Mouse (Mus musculus) right cerebral cortex, postnatal 25 days (tissue): Measurements from ENCODE around the gene Sstr5.

Source experiments
- DNase-seq: peaks from one replicate; pipeline ENCODE4 v3.0.0; 2022

Gene Sstr5

GRCm38 (mm10) chr17:25472044-25472443, 25.0 kb downstream of the Sstr5 start:
- DNase-seq, result no peak

- DNase-seq, result no peak
Observed at GRCm38 (mm10) chr17:25471418-25471817, 25.7 kb downstream of the Sstr5 start.

GRCm38 (mm10) chr17:25469798-25470197, 27.3 kb downstream of the Sstr5 start:
- DNase-seq, result peak; percentile 69

GRCm38 (mm10) chr17:25468301-25468700, 28.8 kb downstream of the Sstr5 start:
- DNase-seq, result no peak

- DNase-seq, result no peak
Observed at GRCm38 (mm10) chr17:25467781-25468180, 29.3 kb downstream of the Sstr5 start.

- no peak for DNase-seq
Observed at GRCm38 (mm10) chr17:25466257-25466656, 30.8 kb downstream of the Sstr5 start.

- DNase-seq, result no peak
Observed at GRCm38 (mm10) chr17:25464091-25464490, 33.0 kb downstream of the Sstr5 start.

- no peak for DNase-seq
Observed at GRCm38 (mm10) chr17:25463326-25463945, 33.7 kb downstream of the Sstr5 start.

- no peak for DNase-seq
Observed at GRCm38 (mm10) chr17:25462236-25462875, 34.7 kb downstream of the Sstr5 start.

- peak; percentile 76 for DNase-seq
Observed at GRCm38 (mm10) chr17:25456540-25456939, 40.5 kb downstream of the Sstr5 start.

- DNase-seq, result no peak
Observed at GRCm38 (mm10) chr17:25454272-25454671, 42.8 kb downstream of the Sstr5 start, which contains the start of gene Tekt4. Gene Tekt4 (plus strand): TSS chr17:25454615.

- DNase-seq, result no peak
Observed at GRCm38 (mm10) chr17:25452246-25452965, 44.7 kb downstream of the Sstr5 start.

GRCm38 (mm10) chr17:25450329-25450728, 46.8 kb downstream of the Sstr5 start:
- DNase-seq, result no peak

- DNase-seq, result no peak
Observed at GRCm38 (mm10) chr17:25447865-25448264, 49.2 kb downstream of the Sstr5 start.

GRCm38 (mm10) chr17:25445841-25446240, 51.2 kb downstream of the Sstr5 start:
- DNase-seq, result no peak

GRCm38 (mm10) chr17:25445074-25445473, 52.0 kb downstream of the Sstr5 start:
- DNase-seq, result no peak

- DNase-seq, result no peak
Observed at GRCm38 (mm10) chr17:25442889-25443288, 54.2 kb downstream of the Sstr5 start.

GRCm38 (mm10) chr17:25441417-25441816, 55.7 kb downstream of the Sstr5 start:
- DNase-seq, result no peak
